Mouse (Mus musculus): Measurements from ENCODE around the gene Casc1. TPM values are rescaled to one million over a fixed set of nuclear protein-coding genes. Genes with fewer than 3 reads are reported as not detected.

Casc1 gene
- polyA plus RNA-seq, 1 experiment from 2014 or later, result 0.22 TPM

GRCm38 (mm10) chr6:145242521-145242920, 31.7 kb upstream of the Casc1 start:
- ATAC-seq, result no peak
- H3K9me3 ChIP-seq (ENCODE audit: control insufficient read depth, low read length), result no peaks in the 10 kb centered on the region
- no peak overlapping the region for H3K4me2 ChIP-seq (ENCODE audit: low read depth, low read length)
- WGBS, result 36% methylated on average over 1 of the region's 1 CpGs
- H3K36me3 ChIP-seq (ENCODE audit: control insufficient read depth, insufficient read depth, low read length), result no peaks in the 10 kb centered on the region
- no peaks in the 10 kb centered on the region for H3K4me1 ChIP-seq (ENCODE audit: control insufficient read depth, insufficient read depth, low read length)
- no peaks in the 10 kb centered on the region for H3K27me3 ChIP-seq (replicated peaks; ENCODE audit: control insufficient read depth, insufficient read depth, low read length)
- no peak overlapping the region for H3K9ac ChIP-seq (ENCODE audit: low read depth, low read length)
- H3K4me3 ChIP-seq (ENCODE audit: low read length), result no peak overlapping the region
- no peak overlapping the region for H3K27ac ChIP-seq (ENCODE audit: low read length)

GRCm38 (mm10) chr6:145240285-145240684, 29.5 kb upstream of the Casc1 start:
- 86% methylated on average over 6 of the region's 6 CpGs for WGBS
- Histone ChIP-seq H3K36me3 (ENCODE audit: control insufficient read depth, insufficient read depth, low read length) (no peaks in the 10 kb centered on the region), H3K4me1 (ENCODE audit: control insufficient read depth, insufficient read depth, low read length) (no peaks in the 10 kb centered on the region), H3K9me3 (ENCODE audit: control insufficient read depth, low read length) (no peaks in the 10 kb centered on the region), H3K27me3 (replicated peaks; ENCODE audit: control insufficient read depth, insufficient read depth, low read length) (no peaks in the 10 kb centered on the region), H3K9ac (ENCODE audit: low read depth, low read length) (no peak overlapping the region), H3K4me3 (ENCODE audit: low read length) (no peak overlapping the region), H3K27ac (ENCODE audit: low read length) (no peak overlapping the region), H3K4me2 (ENCODE audit: low read depth, low read length) (no peak overlapping the region)
- no peak for ATAC-seq

- Histone ChIP-seq H3K4me3 (ENCODE audit: low read length) (no peak overlapping the region), H3K9me3 (ENCODE audit: control insufficient read depth, low read length) (no peaks in the 10 kb centered on the region), H3K9ac (ENCODE audit: low read depth, low read length) (no peak overlapping the region), H3K4me1 (ENCODE audit: control insufficient read depth, insufficient read depth, low read length) (no peaks in the 10 kb centered on the region), H3K27me3 (replicated peaks; ENCODE audit: control insufficient read depth, insufficient read depth, low read length) (no peaks in the 10 kb centered on the region), H3K4me2 (ENCODE audit: low read depth, low read length) (no peak overlapping the region), H3K27ac (ENCODE audit: low read length) (no peak overlapping the region), H3K36me3 (ENCODE audit: control insufficient read depth, insufficient read depth, low read length) (no peaks in the 10 kb centered on the region)
- 81% methylated on average over 4 of the region's 4 CpGs for WGBS
- no peak for ATAC-seq
Measured at GRCm38 (mm10) chr6:145237148-145237547, 26.3 kb upstream of the Casc1 start.

- H3K4me2 ChIP-seq (ENCODE audit: low read depth, low read length), result no peak overlapping the region
- H3K27me3 ChIP-seq (replicated peaks; ENCODE audit: control insufficient read depth, insufficient read depth, low read length), result no peaks in the 10 kb centered on the region
- no peak overlapping the region for H3K4me3 ChIP-seq (ENCODE audit: low read length)
- 88% methylated on average over 6 of the region's 6 CpGs for WGBS
- no peaks in the 10 kb centered on the region for H3K9me3 ChIP-seq (ENCODE audit: control insufficient read depth, low read length)
- no peak overlapping the region for H3K9ac ChIP-seq (ENCODE audit: low read depth, low read length)
- H3K4me1 ChIP-seq (ENCODE audit: control insufficient read depth, insufficient read depth, low read length), result no peaks in the 10 kb centered on the region
- ATAC-seq, result no peak
- H3K27ac ChIP-seq (ENCODE audit: low read length), result no peak overlapping the region
- H3K36me3 ChIP-seq (ENCODE audit: control insufficient read depth, insufficient read depth, low read length), result peaks cover 3% of the 10 kb centered on the region; the same call in 1 of the 2 replicates
Measured at GRCm38 (mm10) chr6:145235367-145235766, 24.6 kb upstream of the Casc1 start.

GRCm38 (mm10) chr6:145234391-145234790, 23.6 kb upstream of the Casc1 start:
- Histone ChIP-seq H3K27me3 (replicated peaks; ENCODE audit: control insufficient read depth, insufficient read depth, low read length) (no peaks in the 10 kb centered on the region), H3K27ac (ENCODE audit: low read length) (no peak overlapping the region), H3K4me1 (ENCODE audit: control insufficient read depth, insufficient read depth, low read length) (no peaks in the 10 kb centered on the region), H3K9me3 (ENCODE audit: control insufficient read depth, low read length) (no peaks in the 10 kb centered on the region), H3K4me2 (ENCODE audit: low read depth, low read length) (no peak overlapping the region), H3K36me3 (ENCODE audit: control insufficient read depth, insufficient read depth, low read length) (peaks cover 3% of the 10 kb centered on the region; the same call in 1 of the 2 replicates), H3K4me3 (ENCODE audit: low read length) (no peak overlapping the region), H3K9ac (ENCODE audit: low read depth, low read length) (no peak overlapping the region)
- 82% methylated on average over 1 of the region's 1 CpGs for WGBS
- ATAC-seq, result no peak

- H3K4me3 ChIP-seq (ENCODE audit: low read length), result no peak overlapping the region
- no peak overlapping the region for H3K27ac ChIP-seq (ENCODE audit: low read length)
- H3K9ac ChIP-seq (ENCODE audit: low read depth, low read length), result no peak overlapping the region
- no peaks in the 10 kb centered on the region for H3K4me1 ChIP-seq (ENCODE audit: control insufficient read depth, insufficient read depth, low read length)
- peaks cover 3% of the 10 kb centered on the region; the same call in 1 of the 2 replicates for H3K36me3 ChIP-seq (ENCODE audit: control insufficient read depth, insufficient read depth, low read length)
- H3K4me2 ChIP-seq (ENCODE audit: low read depth, low read length), result no peak overlapping the region
- WGBS, result 83% methylated on average over 3 of the region's 3 CpGs
- ATAC-seq, result no peak
- H3K9me3 ChIP-seq (ENCODE audit: control insufficient read depth, low read length), result no peaks in the 10 kb centered on the region
- H3K27me3 ChIP-seq (replicated peaks; ENCODE audit: control insufficient read depth, insufficient read depth, low read length), result no peaks in the 10 kb centered on the region
Measured at GRCm38 (mm10) chr6:145226296-145226695, 15.5 kb upstream of the Casc1 start.

- H3K4me1 ChIP-seq (ENCODE audit: control insufficient read depth, insufficient read depth, low read length), result no peaks in the 10 kb centered on the region
- H3K9me3 ChIP-seq (ENCODE audit: control insufficient read depth, low read length), result no peaks in the 10 kb centered on the region
- no peak for ATAC-seq
- no peaks in the 10 kb centered on the region for H3K27me3 ChIP-seq (replicated peaks; ENCODE audit: control insufficient read depth, insufficient read depth, low read length)
- H3K4me3 ChIP-seq (ENCODE audit: low read length), result no peak overlapping the region
- no peak overlapping the region for H3K9ac ChIP-seq (ENCODE audit: low read depth, low read length)
- 91% methylated on average over 6 of the region's 6 CpGs for WGBS
- peaks cover 3% of the 10 kb centered on the region; the same call in 1 of the 2 replicates for H3K36me3 ChIP-seq (ENCODE audit: control insufficient read depth, insufficient read depth, low read length)
- no peak overlapping the region for H3K4me2 ChIP-seq (ENCODE audit: low read depth, low read length)
- no peak overlapping the region for H3K27ac ChIP-seq (ENCODE audit: low read length)
Measured at GRCm38 (mm10) chr6:145224246-145224645, 13.4 kb upstream of the Casc1 start.

- Histone ChIP-seq H3K27ac (ENCODE audit: low read length) (no peak overlapping the region), H3K4me2 (ENCODE audit: low read depth, low read length) (no peak overlapping the region), H3K9ac (ENCODE audit: low read depth, low read length) (no peak overlapping the region), H3K4me1 (ENCODE audit: control insufficient read depth, insufficient read depth, low read length) (no peaks in the 10 kb centered on the region), H3K4me3 (ENCODE audit: low read length) (no peak overlapping the region), H3K27me3 (replicated peaks; ENCODE audit: control insufficient read depth, insufficient read depth, low read length) (no peaks in the 10 kb centered on the region), H3K36me3 (ENCODE audit: control insufficient read depth, insufficient read depth, low read length) (peaks cover 7% of the 10 kb centered on the region; the same call in 1 of the 2 replicates), H3K9me3 (ENCODE audit: control insufficient read depth, low read length) (no peaks in the 10 kb centered on the region)
- WGBS, result 87% methylated on average over 3 of the region's 3 CpGs
- ATAC-seq, result no peak
Measured at GRCm38 (mm10) chr6:145215826-145216225, 5.0 kb upstream of the Casc1 start.

- no peaks in the 10 kb centered on the region for H3K27me3 ChIP-seq (replicated peaks; ENCODE audit: control insufficient read depth, insufficient read depth, low read length)
- H3K36me3 ChIP-seq (ENCODE audit: control insufficient read depth, insufficient read depth, low read length), result peaks cover 4% of the 10 kb centered on the region; the same call in 1 of the 2 replicates
- no peaks in the 10 kb centered on the region for H3K9me3 ChIP-seq (ENCODE audit: control insufficient read depth, low read length)
- peaks cover 3% of the 10 kb centered on the region; the same call in 1 of the 2 replicates for H3K4me1 ChIP-seq (ENCODE audit: control insufficient read depth, insufficient read depth, low read length)
- WGBS, result 78% methylated on average over 2 of the region's 2 CpGs
- H3K27ac ChIP-seq (ENCODE audit: low read length), result no peak overlapping the region
- H3K9ac ChIP-seq (ENCODE audit: low read depth, low read length), result no peak overlapping the region
- H3K4me2 ChIP-seq (ENCODE audit: low read depth, low read length), result no peak overlapping the region
- no peak for ATAC-seq
- no peak overlapping the region for H3K4me3 ChIP-seq (ENCODE audit: low read length)
Measured at GRCm38 (mm10) chr6:145213916-145214315, 3.1 kb upstream of the Casc1 start.

Data from intestine, embryonic 16.5 days (tissue).